Mouse (Mus musculus) urinary bladder, postnatal 10 days (tissue): Measurements from ENCODE around the gene Epha2.

Experiments
- DNase-seq: peaks from one replicate; pipeline ENCODE4 v3.0.0; 2022; ENCODE audit warnings: low spot score

Gene Epha2

GRCm38 (mm10) chr4:141372426-141372825, 71.4 kb downstream of the Epha2 start:
- no peak for DNase-seq
